ENCODE assay signal across 1 mouse cellular context in genomic region chr11:113785406-113786171, GRCm38 (mm10).
TF ChIP-seq lines count a peak whose summit lies in the region.

No protein-coding gene starts in this region.

TF ChIP-seq in MEL, 35 proteins besides CTCF, POLR2A, EP300 and RAD21 (continued from another document):
- TF ChIP-seq POLR2AphosphoS5 (IDR thresholded peaks at IDR 0.05; ENCODE audit: borderline replicate concordance, low read depth, low read length) (no peak), NELFE (IDR thresholded peaks at IDR 0.05; ENCODE audit: low read depth, low read length) (no peak)
